Mouse (Mus musculus): ENCODE results near the gene Ankrd11. TPM values are rescaled to one million over a fixed set of nuclear protein-coding genes. Genes with fewer than 3 reads are reported as not detected.

Gene Ankrd11
- total RNA-seq, 2 experiments from 2014 or later, result 69.0 to 80.5 TPM

DNA sequence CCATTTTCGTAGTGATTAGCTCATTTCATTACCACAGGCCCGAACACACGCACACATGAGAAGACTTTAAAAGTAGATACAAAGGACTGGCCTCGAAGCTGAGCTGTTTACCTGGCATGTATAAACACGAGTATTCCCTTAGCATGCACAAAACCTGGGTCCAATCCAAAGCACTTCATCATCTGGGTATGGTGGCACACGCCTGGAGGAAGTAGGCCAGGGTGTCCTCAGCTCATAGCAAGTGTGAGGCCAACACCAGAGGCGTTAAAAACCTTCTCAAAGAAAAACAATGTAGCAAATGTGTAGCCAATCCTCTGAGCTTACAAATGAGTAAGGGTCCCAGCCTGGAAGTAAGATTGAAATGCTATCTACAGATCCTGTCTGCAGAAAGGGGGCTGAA, 27.6 kb downstream of the Ankrd11 start:
- no peak for DNase-seq
- intact Hi-C loops (cut with DNase I), result no loop called here

GRCm38 (mm10) chr8:123011321-123011720, 30.8 kb downstream of the Ankrd11 start:
- intact Hi-C loops (cut with DNase I), result no loop called here
- DNase-seq, result no peak

- DNase-seq, result no peak
- intact Hi-C loops (cut with DNase I), result no loop called here
Observed at GRCm38 (mm10) chr8:123005805-123006204, 36.3 kb downstream of the Ankrd11 start.

DNA sequence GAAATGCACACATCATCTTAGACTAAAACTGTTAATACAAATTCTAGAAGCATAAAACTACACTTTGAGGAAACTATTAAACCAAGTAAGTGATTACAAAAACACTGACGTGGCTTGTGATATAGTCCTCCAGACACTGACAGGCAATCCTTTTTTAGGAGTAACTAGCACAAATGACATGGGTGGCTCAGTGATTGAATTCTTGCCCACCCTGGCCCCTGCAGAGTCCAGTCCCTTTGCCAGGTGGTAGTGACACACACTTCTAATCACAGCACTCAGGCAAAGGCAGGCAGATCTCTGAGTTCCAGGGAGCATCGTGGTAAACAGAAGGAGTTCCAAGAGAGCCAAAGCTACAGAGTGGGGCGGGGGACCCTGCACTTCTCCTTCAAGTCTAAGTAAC, 36.7 kb downstream of the Ankrd11 start:
- intact Hi-C loops (cut with DNase I), result no loop called here
- no peak for DNase-seq

DNA sequence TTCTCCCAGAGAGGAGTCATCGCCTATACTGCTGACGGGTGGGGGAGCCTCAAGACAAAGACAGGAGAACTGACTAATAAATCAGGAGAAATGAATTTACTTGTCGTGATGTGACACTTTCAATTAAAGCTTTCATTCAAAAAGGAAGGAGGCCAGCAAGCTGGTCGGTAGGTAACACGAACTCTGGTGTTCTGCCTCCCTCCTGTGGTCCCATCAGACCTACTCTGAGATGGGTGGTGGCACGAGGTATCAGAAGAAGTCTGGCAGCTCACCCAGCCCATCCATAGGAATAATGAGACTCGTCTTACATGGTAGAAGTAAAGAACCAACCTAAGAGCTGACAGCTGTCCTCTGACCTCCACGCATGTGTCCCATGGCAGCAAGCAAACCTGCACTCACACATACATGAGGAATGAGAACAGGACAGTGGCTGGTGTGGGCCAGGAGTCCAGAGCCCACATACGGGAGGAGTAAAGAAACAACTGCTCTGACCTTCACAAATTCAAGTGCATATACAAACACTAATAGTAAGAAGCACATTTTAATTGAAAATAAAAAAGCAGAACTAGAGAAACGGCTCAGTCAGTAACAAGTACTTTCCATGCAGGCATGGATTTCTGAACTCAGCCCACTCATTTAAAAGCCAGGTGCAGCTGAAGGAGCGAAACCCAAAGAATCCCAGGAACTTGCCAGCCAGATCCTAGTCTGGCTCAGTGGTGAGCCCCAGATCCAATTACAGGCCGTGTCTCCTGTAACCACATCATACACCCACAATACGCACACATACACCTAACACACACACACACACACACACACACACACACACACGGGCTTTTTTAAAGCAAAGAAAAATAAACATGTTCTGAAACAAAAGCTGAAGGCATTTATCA, 37.8 kb downstream of the Ankrd11 start:
- DNase-seq, result no peak
- intact Hi-C loops (cut with DNase I), result no loop called here

GRCm38 (mm10) chr8:123000311-123000710, 41.8 kb downstream of the Ankrd11 start:
- intact Hi-C loops (cut with DNase I), result no loop called here
- DNase-seq, result no peak

DNA sequence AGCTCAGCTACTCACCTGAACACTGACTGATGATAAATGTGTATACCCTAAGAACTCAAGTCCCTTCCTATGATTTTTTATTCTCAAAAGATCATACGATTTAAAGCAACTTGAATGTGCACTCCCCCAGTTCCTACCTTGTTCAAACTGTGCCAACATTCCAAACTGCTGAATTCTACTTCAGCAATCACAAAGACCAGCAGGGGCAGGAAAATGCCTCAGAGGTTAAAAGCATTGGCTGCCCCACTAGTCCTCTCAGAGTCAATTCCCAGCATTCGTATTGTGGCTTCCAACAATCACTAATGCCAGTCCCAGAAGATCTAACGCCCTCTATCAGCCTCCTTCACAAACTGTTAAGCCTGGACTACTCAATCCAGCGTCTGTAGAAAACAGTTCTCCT, 44.1 kb downstream of the Ankrd11 start:
- intact Hi-C loops (cut with DNase I), result no loop called here
- DNase-seq, result no peak

DNA sequence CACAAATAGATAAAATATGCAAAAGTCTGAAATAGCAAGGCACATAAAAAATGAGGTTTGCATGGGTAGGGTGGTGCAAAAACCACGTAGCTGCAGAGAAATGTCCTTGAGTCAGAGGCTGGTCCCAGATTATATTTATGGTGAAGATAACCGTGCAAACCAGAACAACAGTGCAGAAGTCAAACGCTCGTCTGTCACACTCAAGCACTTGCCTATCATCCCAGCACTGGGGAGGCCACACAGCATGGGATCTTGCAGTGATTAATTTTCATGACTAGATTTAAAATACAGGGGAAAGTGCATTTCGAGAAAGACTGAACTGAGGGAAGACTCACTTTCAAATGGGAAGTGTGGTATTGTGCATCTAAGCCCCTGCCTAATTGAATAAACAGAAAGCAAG, 48.3 kb downstream of the Ankrd11 start:
- DNase-seq, result no peak
- intact Hi-C loops (cut with DNase I), result no loop called here

DNA sequence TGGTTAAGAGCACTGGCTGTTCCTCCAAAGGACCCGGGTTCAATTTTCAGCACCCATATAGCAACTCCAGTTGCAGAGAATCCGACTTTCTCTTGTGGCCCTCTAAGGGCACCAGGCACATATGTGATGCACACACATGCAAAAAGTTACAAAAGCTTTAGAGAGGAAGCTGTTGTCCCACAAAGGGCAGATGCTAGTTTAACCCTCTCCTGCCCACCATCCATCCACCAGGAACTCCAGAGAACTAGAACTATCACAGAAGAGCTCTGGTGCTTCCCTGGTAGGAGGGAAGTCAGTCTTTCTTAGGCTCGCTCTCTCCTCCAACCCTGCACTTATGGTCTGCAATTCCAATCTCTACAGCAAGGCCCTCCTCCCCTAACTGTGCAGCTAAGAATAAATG, 49.0 kb downstream of the Ankrd11 start:
- intact Hi-C loops (cut with DNase I), result no loop called here
- DNase-seq, result no peak

DNA sequence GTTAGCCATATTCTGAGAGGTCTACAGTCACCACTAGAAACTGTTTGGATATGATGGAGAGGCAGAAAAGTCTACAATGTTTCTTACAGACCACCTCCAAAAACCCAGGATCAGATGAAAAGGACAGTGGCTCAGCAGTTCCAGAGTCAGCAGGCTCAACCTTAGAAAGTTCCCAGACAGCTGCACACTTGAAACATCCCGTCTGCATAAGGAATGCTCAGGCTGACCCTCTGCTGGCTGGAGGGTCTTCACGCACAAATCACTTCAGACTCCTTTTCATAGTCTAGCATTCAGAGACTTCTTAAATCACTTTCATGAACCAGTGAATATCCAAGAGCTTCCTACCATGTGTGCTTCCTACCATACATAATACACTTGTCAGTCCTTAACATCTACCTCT, 49.8 kb downstream of the Ankrd11 start:
- intact Hi-C loops (cut with DNase I), result no loop called here
- no peak for DNase-seq

DNA sequence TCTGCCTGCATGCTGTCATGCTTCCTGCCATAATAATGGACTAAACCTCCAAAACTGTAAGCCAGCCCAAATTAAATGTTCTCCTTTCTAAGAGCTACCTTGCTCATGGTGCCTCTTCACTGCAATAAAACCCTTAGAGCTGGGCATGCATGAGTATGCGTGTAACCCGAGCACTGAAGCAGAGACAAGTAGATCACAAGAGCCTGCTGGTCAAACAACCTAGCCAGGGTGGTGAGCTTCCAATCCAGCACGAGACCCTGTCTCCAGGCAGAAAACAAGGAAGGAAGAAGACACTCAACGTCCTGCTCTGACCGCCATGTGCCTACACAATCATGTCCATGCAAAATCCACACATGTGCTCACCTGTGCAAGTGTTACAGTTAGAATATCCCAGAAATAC, 50.7 kb downstream of the Ankrd11 start:
- intact Hi-C loops (cut with DNase I), result no loop called here

GRCm38 (mm10) chr8:122989976-122990375, 52.1 kb downstream of the Ankrd11 start:
- no peak for DNase-seq
- intact Hi-C loops (cut with DNase I), result no loop called here

More for the DNA sequence above, 50.7 kb downstream of the Ankrd11 start:
- no peak for DNase-seq

GRCm38 (mm10) chr8:122988955-122989354, 53.1 kb downstream of the Ankrd11 start:
- DNase-seq, result no peak
- intact Hi-C loops (cut with DNase I), result no loop called here

- intact Hi-C loops (cut with DNase I), result no loop called here
- no peak for DNase-seq
Observed at GRCm38 (mm10) chr8:122987255-122987654, 54.8 kb downstream of the Ankrd11 start.

- intact Hi-C loops (cut with DNase I), result no loop called here
- DNase-seq, result no peak
Observed at GRCm38 (mm10) chr8:122986501-122987184, 55.4 kb downstream of the Ankrd11 start.

DNA sequence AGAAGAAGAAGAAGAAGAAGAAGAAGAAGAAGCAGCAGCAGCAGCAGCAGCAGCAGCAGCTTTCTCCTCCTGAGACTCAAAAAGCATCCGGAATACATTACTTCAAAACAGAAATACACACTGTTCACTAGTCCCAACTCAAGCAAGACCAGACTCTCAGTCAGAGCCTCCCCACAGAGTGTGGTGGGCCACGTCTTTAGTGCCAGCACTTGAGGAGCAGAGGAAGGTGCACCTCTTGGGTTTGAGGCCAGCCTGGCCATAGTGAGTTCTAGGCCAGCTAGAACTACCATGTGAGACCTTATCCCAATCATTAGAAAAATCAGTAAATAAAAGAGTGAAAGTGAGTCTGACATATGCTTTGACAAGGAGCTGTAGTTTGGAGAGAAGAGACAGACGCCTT, 57.9 kb downstream of the Ankrd11 start:
- DNase-seq, result no peak
- intact Hi-C loops (cut with DNase I), result no loop called here

GRCm38 (mm10) chr8:122983178-122983942, 58.7 kb downstream of the Ankrd11 start:
- no peak for DNase-seq
- intact Hi-C loops (cut with DNase I), result no loop called here

DNA sequence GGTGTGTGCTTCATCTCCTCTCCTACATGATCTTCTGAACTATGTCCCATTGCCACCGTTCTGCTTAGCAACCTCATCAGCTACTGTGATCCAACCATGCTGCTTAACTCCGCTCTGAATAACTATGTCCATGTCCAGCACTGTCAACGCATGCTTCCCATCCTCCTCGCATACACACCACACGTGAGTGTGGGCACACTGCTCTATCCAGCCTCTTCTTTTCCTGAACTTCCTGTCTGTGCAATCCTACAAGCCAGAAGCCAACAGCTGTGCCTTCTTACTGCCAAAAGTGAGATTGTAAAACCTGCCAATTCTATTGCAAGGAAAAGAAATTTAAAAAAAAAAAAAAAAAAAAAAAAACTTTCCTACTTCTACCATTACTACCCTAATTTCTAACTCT, 60.4 kb downstream of the Ankrd11 start:
- DNase-seq, result no peak
- intact Hi-C loops (cut with DNase I), result loop anchor here (1.0 kb wide), 1 partner anchor 55 kb away; no protein-coding TSS in a partner anchor

- intact Hi-C loops (cut with DNase I), result no loop called here
- DNase-seq, result no peak
Observed at GRCm38 (mm10) chr8:122979865-122980509, 62.1 kb downstream of the Ankrd11 start.

- DNase-seq, result no peak
- intact Hi-C loops (cut with DNase I), result no loop called here
Observed at GRCm38 (mm10) chr8:122979424-122979823, 62.7 kb downstream of the Ankrd11 start.

- no peak for DNase-seq
- intact Hi-C loops (cut with DNase I), result loop anchor here (2.0 kb wide), 1 partner anchor 61 kb away; no protein-coding TSS in a partner anchor
Observed at GRCm38 (mm10) chr8:122976046-122976445, 66.0 kb downstream of the Ankrd11 start.

Data from heart, postnatal 36 days (tissue).